Mouse (Mus musculus): ENCODE results near the gene Utrn. TPM values are rescaled to one million over a fixed set of nuclear protein-coding genes. Genes with fewer than 3 reads are reported as not detected.

Gene Utrn
- total RNA-seq, 2 experiments from 2014 or later, result 66.8 to 67.5 TPM

DNA sequence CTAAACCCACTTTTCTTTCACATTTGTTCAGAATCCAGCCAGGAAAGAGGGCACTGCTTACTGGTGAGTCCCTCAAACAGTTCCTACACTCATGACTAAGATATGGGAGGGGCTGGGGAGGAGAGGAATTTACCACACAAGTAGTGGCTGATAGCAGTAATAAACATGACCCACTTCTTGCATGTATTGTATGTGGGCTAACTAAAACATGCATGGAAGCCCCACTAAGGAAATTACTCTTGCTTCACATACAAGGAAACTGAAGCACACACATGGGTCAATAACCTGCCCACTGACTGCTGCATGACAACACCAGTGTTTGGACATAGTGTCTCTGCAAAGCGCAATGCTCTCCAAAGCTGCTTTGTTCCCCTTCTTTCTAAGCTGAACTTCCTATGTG, 333.9 kb downstream of the Utrn start:
- no peak for DNase-seq

DNA sequence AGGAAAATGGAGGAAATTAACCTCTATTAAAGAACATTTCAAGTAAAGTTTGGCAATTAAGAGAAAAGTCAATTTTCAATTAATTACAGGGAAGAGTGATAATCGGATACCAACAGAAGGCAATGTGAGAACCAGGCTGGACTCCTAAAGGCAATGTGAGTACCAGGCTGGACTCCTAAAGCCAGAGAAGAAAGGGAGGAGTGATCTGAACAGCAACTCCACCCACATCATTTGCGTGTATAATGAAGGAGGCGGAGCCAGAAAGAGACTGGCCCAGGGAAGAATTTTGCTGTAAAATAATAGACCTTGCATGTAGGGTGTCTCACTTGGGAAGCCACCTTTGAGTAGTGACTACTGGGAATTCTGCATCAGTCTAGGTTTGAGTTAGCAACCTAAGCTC, 334.4 kb downstream of the Utrn start:
- no peak for DNase-seq

- DNase-seq, result no peak
These were observed 334.9 kb downstream of the Utrn start for GRCm38 (mm10) chr10:12534301-12534700.

DNA sequence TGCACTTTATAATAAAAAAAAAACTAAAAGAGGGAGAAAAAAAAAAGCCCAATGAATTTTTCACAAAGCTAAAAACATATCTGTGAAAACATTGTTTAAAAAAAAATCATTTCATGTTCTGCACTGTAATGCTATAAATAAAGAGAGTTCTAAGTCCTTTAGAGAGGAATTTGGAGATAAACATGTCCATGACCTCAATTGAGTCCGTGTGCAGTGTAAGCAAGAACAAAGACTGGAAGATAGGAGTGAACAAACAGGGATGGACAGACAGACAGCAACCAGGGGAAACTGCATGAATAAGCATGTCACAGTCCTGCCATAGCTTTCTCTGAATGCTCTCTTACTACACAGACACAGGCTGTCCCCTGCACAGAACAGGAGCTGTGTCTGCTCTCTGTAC, 347.1 kb downstream of the Utrn start:
- DNase-seq, result no peak

DNA sequence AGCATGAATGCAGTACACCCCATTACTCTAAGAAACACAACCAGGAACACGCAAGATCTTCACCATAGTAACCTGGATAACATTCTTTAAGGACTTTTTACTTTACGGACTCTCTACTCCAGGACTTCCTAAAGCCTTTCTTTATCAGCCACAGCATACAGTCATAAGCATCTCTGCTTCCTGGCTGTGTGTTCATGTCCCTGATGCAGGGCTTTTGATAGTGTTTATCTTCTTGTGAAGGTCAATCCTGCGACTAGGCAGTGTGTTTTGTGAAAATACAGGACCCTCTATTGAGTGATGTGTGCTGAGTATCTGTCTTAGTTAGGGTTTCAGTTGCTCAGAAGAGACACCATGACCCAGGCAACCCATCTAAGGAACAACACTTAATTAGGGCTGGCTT, 351.0 kb downstream of the Utrn start:
- DNase-seq, result no peak

GRCm38 (mm10) chr10:12505568-12505967, 363.6 kb downstream of the Utrn start:
- no peak for DNase-seq

- no peak for DNase-seq
These were observed 368.7 kb downstream of the Utrn start for GRCm38 (mm10) chr10:12500489-12500888.

DNA sequence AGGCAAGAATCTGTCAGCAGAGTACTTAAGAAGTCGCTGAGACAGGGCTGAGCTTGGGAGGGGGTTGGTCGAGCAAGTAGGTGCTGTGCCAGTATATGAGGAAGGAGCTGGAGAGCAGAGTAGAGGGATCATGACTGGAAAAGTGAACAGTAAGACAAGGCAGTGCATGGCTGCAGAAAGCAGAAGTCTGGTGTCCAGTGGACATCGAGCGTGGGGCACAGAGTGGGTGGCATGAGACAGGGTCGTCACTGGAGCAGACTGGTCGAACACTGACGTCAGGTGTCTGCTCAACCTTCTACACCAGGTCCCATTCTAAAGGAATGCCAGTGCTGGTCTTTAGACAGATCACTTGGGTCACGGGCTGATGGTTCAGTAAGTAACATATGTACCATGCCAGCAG, 371.6 kb downstream of the Utrn start:
- DNase-seq, result no peak

DNA sequence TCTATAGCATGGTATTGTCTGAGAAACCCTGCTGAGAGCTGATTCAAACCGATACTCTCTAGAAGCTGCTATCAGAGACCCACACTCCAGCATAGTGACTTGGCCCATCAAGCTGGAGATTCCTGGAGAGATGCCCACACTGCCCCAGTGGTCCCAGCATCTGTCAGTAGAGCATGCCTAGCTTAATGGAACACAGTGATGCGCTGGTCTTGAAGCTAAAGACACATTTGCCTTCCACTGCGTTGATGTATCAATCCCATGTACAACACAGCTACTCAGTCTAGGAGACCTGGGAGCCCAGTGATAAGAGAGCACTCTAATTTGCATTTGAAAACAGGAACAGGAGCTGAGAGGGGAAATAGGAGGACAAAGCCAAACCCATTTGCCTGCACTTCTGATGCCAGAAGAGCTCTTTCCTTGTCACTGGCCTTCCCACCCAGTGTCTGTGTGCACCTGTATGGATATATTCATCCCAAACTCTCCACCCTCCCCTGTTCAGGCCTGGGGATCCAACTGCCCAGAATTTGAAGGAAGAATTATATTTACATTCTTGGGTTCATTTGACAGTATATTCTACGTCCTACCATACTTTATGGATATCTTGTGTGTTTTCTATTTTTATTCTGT, 379.5 kb downstream of the Utrn start:
- DNase-seq, result no peak

- DNase-seq, result no peak
These were observed 380.6 kb downstream of the Utrn start for GRCm38 (mm10) chr10:12488518-12488917.

DNA sequence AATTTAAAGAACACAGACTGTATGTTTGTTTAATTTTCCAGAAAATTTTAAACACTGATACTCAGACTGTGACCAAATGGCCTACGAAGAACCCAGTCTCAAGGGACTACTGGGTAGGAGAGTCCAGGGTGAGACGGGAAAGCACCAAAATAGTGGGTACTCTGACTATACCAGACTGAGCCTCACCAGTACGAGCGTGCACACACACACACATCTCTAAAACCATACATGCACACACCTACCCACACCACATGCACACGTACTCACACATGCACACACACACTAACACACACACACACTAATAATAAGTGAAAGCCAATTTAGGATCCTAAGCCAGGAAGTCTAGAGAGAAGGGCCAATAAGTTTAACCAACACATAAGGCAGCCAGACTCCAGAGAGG, 381.0 kb downstream of the Utrn start:
- no peak for DNase-seq

- DNase-seq, result no peak
These were observed 385.7 kb downstream of the Utrn start for GRCm38 (mm10) chr10:12483494-12483893.

GRCm38 (mm10) chr10:12482975-12483374, 386.2 kb downstream of the Utrn start:
- DNase-seq, result no peak

DNA sequence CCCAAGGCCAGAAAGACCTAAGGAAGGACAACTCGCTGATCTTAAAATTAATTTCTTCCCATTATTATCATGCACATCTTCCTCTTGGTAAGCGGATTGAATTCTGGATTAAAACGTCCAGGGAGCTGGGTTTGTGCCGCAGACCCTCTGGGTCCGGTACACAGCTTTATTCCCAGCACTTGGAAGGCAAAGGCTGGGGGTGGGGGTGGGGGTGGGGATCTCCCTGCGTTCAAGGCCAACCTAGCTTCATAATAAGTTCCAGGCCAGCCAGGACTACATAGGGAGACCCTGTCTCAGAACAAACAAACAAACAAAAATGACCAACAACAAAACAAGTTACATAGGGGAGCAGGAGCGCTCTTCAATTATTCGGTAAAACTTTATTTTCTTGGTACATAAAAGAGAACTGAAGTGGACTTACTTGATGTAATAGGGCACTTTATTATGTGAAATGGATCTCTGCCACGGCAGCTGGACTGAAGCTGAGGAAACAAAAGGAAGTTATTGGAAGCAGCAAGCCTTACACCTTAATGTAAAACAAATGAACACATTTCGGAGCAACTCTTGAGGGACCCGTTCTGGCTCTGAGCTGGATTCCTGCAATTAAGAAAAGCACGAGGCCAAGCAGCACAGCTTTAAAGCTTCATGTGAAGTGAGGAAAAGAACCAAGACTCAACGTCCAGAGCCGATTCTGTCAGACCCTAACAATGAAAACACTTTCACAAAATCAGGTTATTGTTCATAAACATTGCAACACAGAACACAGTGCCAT, 394.1 kb downstream of the Utrn start:
- no peak for DNase-seq

GRCm38 (mm10) chr10:12469391-12470057, 399.6 kb downstream of the Utrn start:
- DNase-seq, result peak; percentile 13 to 28

- peak; percentile 18 to 27 for DNase-seq
These were observed 401.6 kb downstream of the Utrn start for GRCm38 (mm10) chr10:12467544-12467943.

- DNase-seq, result no peak
These were observed 408.2 kb downstream of the Utrn start for GRCm38 (mm10) chr10:12460945-12461344.

DNA sequence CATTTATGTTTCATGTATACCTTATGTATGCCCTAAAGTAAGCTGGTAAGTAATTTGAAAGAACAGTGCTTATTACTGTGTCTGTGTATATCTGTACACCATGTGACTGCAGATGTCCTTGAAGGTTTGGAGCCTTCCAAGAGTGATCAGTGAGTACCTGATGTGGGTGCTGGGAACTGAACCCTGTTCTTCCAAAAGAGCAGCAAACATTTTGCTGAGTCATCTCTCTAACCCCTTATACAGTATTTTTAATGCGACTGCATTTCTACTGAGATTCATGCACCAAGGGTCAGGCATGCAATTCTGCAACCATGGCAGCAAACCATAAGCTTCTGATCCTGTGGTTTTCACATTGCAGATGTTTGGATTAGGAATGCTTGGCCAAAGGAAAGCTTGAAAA, 412.3 kb downstream of the Utrn start:
- no peak for DNase-seq

GRCm38 (mm10) chr10:12452641-12453040, 416.5 kb downstream of the Utrn start:
- DNase-seq, result no peak

DNA sequence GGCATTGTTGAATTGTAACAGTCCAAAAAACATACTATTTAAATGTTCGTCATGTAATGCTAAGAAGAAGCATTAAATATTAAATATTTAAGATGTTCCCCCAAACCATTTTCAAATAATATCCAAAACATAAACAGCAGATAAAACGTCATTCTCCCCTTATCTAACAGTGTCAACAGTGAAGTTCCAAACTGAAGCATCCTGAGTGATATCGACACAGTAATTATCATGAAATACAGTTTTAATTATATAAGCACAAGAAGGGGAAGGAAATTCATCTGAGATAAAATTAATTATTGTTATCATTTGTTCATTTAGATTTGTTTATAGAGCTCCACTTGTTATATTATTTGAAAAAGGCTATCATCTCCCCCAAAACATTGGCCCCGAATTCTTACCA, 425.0 kb downstream of the Utrn start:
- DNase-seq, result no peak

DNA sequence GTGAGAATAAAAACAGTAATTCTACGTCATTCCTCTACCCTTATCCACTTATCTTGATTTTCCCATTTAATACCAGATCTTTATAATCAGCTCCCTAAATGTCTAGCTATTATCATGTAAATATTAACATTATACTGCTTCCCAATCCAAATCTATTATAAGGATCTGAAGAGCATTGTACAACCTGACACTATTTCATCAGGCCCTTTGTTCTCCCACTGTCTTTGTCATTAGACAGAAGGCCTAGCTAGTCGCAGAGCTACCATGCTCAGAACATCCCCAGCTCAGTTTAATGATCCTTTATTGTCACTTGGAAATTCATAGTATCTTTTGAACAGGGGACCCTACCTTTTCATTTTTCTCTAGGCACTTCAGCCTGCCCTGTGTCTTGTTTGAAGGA, 436.0 kb downstream of the Utrn start:
- DNase-seq, result no peak

DNA sequence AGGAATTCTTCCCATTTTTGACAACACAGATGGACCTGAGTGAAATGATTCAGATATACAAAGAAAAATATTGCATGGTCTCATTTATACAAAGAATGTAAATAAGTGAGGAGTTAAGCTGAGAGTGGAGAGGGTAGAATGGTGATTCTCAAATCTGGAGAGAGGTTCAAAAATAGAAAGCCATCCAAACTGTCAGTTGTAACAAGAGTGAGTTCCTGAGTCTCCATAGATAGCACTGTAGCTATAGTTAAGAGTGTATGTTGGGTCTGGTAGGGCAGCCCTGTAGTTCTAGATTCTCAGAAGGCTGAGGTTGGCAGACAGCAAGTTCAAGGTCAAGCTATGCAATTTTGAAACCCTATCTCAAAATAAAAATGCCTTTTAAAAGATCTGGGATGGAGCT, 438.8 kb downstream of the Utrn start:
- DNase-seq, result no peak

DNA sequence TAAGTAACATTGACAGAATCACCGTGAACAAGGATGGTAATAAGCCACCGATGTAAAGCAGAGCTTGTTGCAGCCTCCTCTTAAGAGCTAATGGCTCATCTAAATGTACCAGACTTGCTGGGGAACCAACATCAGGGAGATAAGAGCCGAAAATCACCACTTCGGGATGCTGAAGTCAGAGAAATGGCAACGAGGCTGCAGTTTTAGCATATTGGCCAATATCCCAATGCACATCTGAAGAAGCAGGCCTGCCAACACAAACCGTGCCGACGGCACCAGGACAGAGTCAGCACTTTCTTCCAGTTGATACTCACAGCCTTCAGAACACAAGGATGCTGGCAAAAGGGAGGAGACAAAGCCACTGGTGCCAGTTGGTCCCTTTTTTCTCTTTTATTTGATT, 442.3 kb downstream of the Utrn start:
- peak in 1 of 2 experiments; percentile 2 for DNase-seq

DNA sequence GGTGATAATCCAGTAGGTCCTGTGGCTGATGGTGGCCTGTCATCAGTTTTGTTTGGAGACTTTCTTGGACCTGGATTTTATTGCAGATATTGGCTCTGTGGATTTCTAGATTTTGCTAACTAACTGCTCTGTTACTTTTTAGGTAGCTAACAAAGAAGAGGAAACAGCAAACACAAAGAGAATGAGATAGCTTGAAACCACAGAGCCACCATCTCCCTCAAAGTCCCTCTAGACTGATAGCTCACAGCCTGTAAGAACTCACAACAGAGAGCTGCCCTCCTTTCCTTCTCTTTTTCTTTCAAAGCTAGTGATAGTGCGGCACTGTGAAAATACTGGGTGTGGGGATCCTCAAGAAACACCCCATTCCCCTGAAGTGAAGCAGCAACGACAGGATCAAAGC, 444.2 kb downstream of the Utrn start:
- no peak for DNase-seq
